Comparison of ENCODE assay signal across 10 mouse cellular contexts in genomic region chr3:39220707-39221034, GRCm38 (mm10).
DNase-seq lines count a peak whose midpoint lies in the region; ATAC-seq and TF ChIP-seq lines count a peak whose summit lies in the region.
"Had no signal": no experiment of that assay in that cellular context is flagged by ENCODE, and none has a peak within 500 bp of the region (broad histone marks: within the 10 kb centered on the region; RNA-seq: fewer than 3 reads in every experiment).

No protein-coding gene starts in this region.

- no peaks in the 10 kb centered on the region for H3K27me3 ChIP-seq in forebrain, embryonic 16.5 days (replicated peaks; ENCODE audit: control insufficient read depth, insufficient read depth, low read length)
- no peaks in the 10 kb centered on the region for H3K27me3 ChIP-seq in intestine, postnatal 0 days (replicated peaks; ENCODE audit: control insufficient read depth, insufficient read depth, low read length)
- H3K27me3 ChIP-seq in midbrain, embryonic 11.5 days (ENCODE audit: control insufficient read depth, insufficient read depth, low read length): no peaks in the 10 kb centered on the region
- H3K27me3 ChIP-seq: embryonic facial prominence, embryonic 13.5 days; megakaryocyte, embryonic 14.5 days had no signal

- no peak for DNase-seq in gastrocnemius, adult 2 months
- no peak for DNase-seq in gastrocnemius, adult 18-20 months (ENCODE audit: low spot score)
- no peak for DNase-seq in midbrain, embryonic 11.5 days (ENCODE audit: low spot score, missing footprints)
- no peak for DNase-seq in spleen, postnatal 36 days (ENCODE audit: low spot score in 2 of 2)
- no peak for DNase-seq in right cerebral cortex, postnatal 4 days
- DNase-seq in MN1 (ENCODE audit: low spot score): no peak

- intact Hi-C loops in gastrocnemius, adult 2 months (cut with DNase I): loop anchor here (5.0 kb wide), 1 partner anchor 333 kb away; the partner anchor contains the start of gene Fat4

- peak overlapping the region; percentile 82 for H3K27ac ChIP-seq in gastrocnemius, adult 2 months
- H3K27ac ChIP-seq in forebrain, embryonic 16.5 days (ENCODE audit: low read length): no peak overlapping the region
- no peak overlapping the region for H3K27ac ChIP-seq in intestine, postnatal 0 days (ENCODE audit: low read depth, low read length)
- H3K27ac ChIP-seq in midbrain, embryonic 11.5 days (ENCODE audit: low read depth, low read length): no peak overlapping the region
- H3K27ac ChIP-seq: embryonic facial prominence, embryonic 13.5 days had no signal

- H3K9ac ChIP-seq in forebrain, embryonic 16.5 days (replicated peaks; ENCODE audit: low read depth, low read length): no peak overlapping the region
- H3K9ac ChIP-seq in intestine, postnatal 0 days (ENCODE audit: low read depth, low read length): no peak overlapping the region
- 0 out of 2 replicates have a peak overlapping the region, but pooled peaks have one; percentile 14 for H3K9ac ChIP-seq in midbrain, embryonic 11.5 days (ENCODE audit: low read length)
- H3K9ac ChIP-seq: embryonic facial prominence, embryonic 13.5 days had no signal

- ATAC-seq in forebrain, embryonic 16.5 days: peak; percentile 55; the same call in 1 of the 2 replicates
- ATAC-seq in intestine, postnatal 0 days: no peak
- peak; percentile 67 for ATAC-seq in midbrain, embryonic 11.5 days (ENCODE audit: low FRiP score)

- TF ChIP-seq CTCF in gastrocnemius, adult 2 months (IDR thresholded peaks at IDR 0.05): peak; percentile 55
- peak; percentile 58 for TF ChIP-seq CTCF in intestine, postnatal 0 days (IDR thresholded peaks at IDR 0.05; ENCODE audit: low read depth)

- no peaks in the 10 kb centered on the region for H3K9me3 ChIP-seq in forebrain, embryonic 16.5 days (ENCODE audit: control insufficient read depth, low read length)
- H3K9me3 ChIP-seq in intestine, postnatal 0 days (ENCODE audit: control insufficient read depth): no peaks in the 10 kb centered on the region
- H3K9me3 ChIP-seq in midbrain, embryonic 11.5 days (ENCODE audit: control insufficient read depth, low read length): no peaks in the 10 kb centered on the region
- H3K9me3 ChIP-seq: embryonic facial prominence, embryonic 13.5 days had no signal

- WGBS in forebrain, embryonic 16.5 days: 15% methylated on average over 2 of the region's 2 CpGs
- WGBS in intestine, postnatal 0 days: 60% methylated on average over 2 of the region's 2 CpGs
- WGBS in midbrain, embryonic 11.5 days: 27% methylated on average over 2 of the region's 2 CpGs

- H3K4me2 ChIP-seq in forebrain, embryonic 16.5 days (ENCODE audit: low read length): no peak overlapping the region
- no peak overlapping the region for H3K4me2 ChIP-seq in intestine, postnatal 0 days (replicated peaks; ENCODE audit: low read depth)
- H3K4me2 ChIP-seq in midbrain, embryonic 11.5 days: no peak overlapping the region; the same call in 1 of the 2 replicates

- peaks cover 8% of the 10 kb centered on the region; the same call in 1 of the 2 replicates for H3K4me1 ChIP-seq in forebrain, embryonic 16.5 days (replicated peaks; ENCODE audit: control insufficient read depth, insufficient read depth, low read length)
- no peaks in the 10 kb centered on the region for H3K4me1 ChIP-seq in intestine, postnatal 0 days (replicated peaks; ENCODE audit: control insufficient read depth, insufficient read depth, low read length)
- peaks cover 11% of the 10 kb centered on the region; the same call in 1 of the 2 replicates for H3K4me1 ChIP-seq in midbrain, embryonic 11.5 days (ENCODE audit: control insufficient read depth, insufficient read depth, low read length)
- H3K4me1 ChIP-seq: megakaryocyte, embryonic 14.5 days had no signal

- peak overlapping the region; percentile 55 for H3K4me3 ChIP-seq in gastrocnemius, adult 2 months
- no peak overlapping the region for H3K4me3 ChIP-seq in forebrain, embryonic 16.5 days (replicated peaks; ENCODE audit: low read length)
- no peak overlapping the region for H3K4me3 ChIP-seq in intestine, postnatal 0 days (ENCODE audit: low read depth, low read length)
- H3K4me3 ChIP-seq in midbrain, embryonic 11.5 days (ENCODE audit: low read depth, low read length): no peak overlapping the region
- H3K4me3 ChIP-seq: embryonic facial prominence, embryonic 13.5 days; megakaryocyte, embryonic 14.5 days had no signal

- H3K36me3 ChIP-seq in forebrain, embryonic 16.5 days (ENCODE audit: control insufficient read depth, insufficient read depth): no peaks in the 10 kb centered on the region
- H3K36me3 ChIP-seq in intestine, postnatal 0 days (ENCODE audit: control insufficient read depth, insufficient read depth): no peaks in the 10 kb centered on the region
- no peaks in the 10 kb centered on the region for H3K36me3 ChIP-seq in midbrain, embryonic 11.5 days (ENCODE audit: control insufficient read depth, insufficient read depth, low read length)
- H3K36me3 ChIP-seq: embryonic facial prominence, embryonic 13.5 days had no signal
